Mouse (Mus musculus): ENCODE measurements around the gene Dnajb13. TPM values are rescaled to one million over a fixed set of nuclear protein-coding genes. Genes with fewer than 3 reads are reported as not detected.

Gene Dnajb13
- polyA plus RNA-seq, 1 experiment from 2014 or later, result 7.1 TPM

- H3K36me3 ChIP-seq, result no peaks in the 10 kb centered on the region
- no peaks in the 10 kb centered on the region for H3K9me3 ChIP-seq
- H3K27ac ChIP-seq (replicated peaks), result no peak overlapping the region
- H3K27me3 ChIP-seq, result no peaks in the 10 kb centered on the region
- no peak overlapping the region for H3K4me2 ChIP-seq
- no peak overlapping the region for H3K4me3 ChIP-seq
- H3K4me1 ChIP-seq (replicated peaks), result no peaks in the 10 kb centered on the region
- ATAC-seq (ENCODE audit: low FRiP score, low read depth), result no peak
- WGBS, result 87% methylated on average over 13 of the region's 13 CpGs
- H3K9ac ChIP-seq, result no peak overlapping the region
Measured at GRCm38 (mm10) chr7:100504740-100505487, 9.8 kb downstream of the Dnajb13 start.

GRCm38 (mm10) chr7:100503076-100503475, 11.7 kb downstream of the Dnajb13 start:
- Histone ChIP-seq H3K4me2 (no peak overlapping the region), H3K4me1 (replicated peaks) (no peaks in the 10 kb centered on the region), H3K27me3 (no peaks in the 10 kb centered on the region), H3K4me3 (no peak overlapping the region), H3K27ac (replicated peaks) (no peak overlapping the region), H3K36me3 (no peaks in the 10 kb centered on the region), H3K9ac (no peak overlapping the region), H3K9me3 (no peaks in the 10 kb centered on the region)
- 93% methylated on average over 5 of the region's 5 CpGs for WGBS
- ATAC-seq (ENCODE audit: low FRiP score, low read depth), result no peak

GRCm38 (mm10) chr7:100502374-100502922, 12.3 kb downstream of the Dnajb13 start:
- Histone ChIP-seq H3K36me3 (no peaks in the 10 kb centered on the region), H3K9me3 (no peaks in the 10 kb centered on the region), H3K4me3 (no peak overlapping the region), H3K27me3 (no peaks in the 10 kb centered on the region), H3K27ac (replicated peaks) (no peak overlapping the region), H3K4me1 (replicated peaks) (no peaks in the 10 kb centered on the region), H3K9ac (no peak overlapping the region), H3K4me2 (no peak overlapping the region)
- no peak for ATAC-seq (ENCODE audit: low FRiP score, low read depth)
- 86% methylated on average over 7 of the region's 7 CpGs for WGBS

- 62% methylated on average over 2 of the region's 2 CpGs for WGBS
- Histone ChIP-seq H3K4me1 (replicated peaks) (no peaks in the 10 kb centered on the region), H3K4me2 (no peak overlapping the region), H3K4me3 (no peak overlapping the region), H3K27ac (replicated peaks) (no peak overlapping the region), H3K9me3 (no peaks in the 10 kb centered on the region), H3K9ac (no peak overlapping the region), H3K36me3 (no peaks in the 10 kb centered on the region), H3K27me3 (no peaks in the 10 kb centered on the region)
- ATAC-seq (ENCODE audit: low FRiP score, low read depth), result no peak
Measured at GRCm38 (mm10) chr7:100501844-100502373, 12.9 kb downstream of the Dnajb13 start.

- no peak overlapping the region for H3K27ac ChIP-seq (replicated peaks)
- no peaks in the 10 kb centered on the region for H3K36me3 ChIP-seq
- no peaks in the 10 kb centered on the region for H3K9me3 ChIP-seq
- H3K4me3 ChIP-seq, result no peak overlapping the region
- 70% methylated on average over 6 of the region's 6 CpGs for WGBS
- H3K4me1 ChIP-seq (replicated peaks), result peaks cover 6% of the 10 kb centered on the region
- no peak for ATAC-seq (ENCODE audit: low FRiP score, low read depth)
- H3K4me2 ChIP-seq, result no peak overlapping the region
- H3K27me3 ChIP-seq, result no peaks in the 10 kb centered on the region
- H3K9ac ChIP-seq, result no peak overlapping the region
Measured at GRCm38 (mm10) chr7:100501027-100501843, 13.5 kb downstream of the Dnajb13 start.

- peaks cover 14% of the 10 kb centered on the region for H3K4me1 ChIP-seq (replicated peaks)
- ATAC-seq (ENCODE audit: low FRiP score, low read depth), result no peak
- no peaks in the 10 kb centered on the region for H3K9me3 ChIP-seq
- H3K27ac ChIP-seq (replicated peaks), result no peak overlapping the region
- no peaks in the 10 kb centered on the region for H3K36me3 ChIP-seq
- no peaks in the 10 kb centered on the region for H3K27me3 ChIP-seq
- 62% methylated on average over 16 of the region's 16 CpGs for WGBS
- H3K9ac ChIP-seq, result no peak overlapping the region
- H3K4me3 ChIP-seq, result no peak overlapping the region
- H3K4me2 ChIP-seq, result no peak overlapping the region
Measured at GRCm38 (mm10) chr7:100500276-100500977, 14.3 kb downstream of the Dnajb13 start.

- ATAC-seq (ENCODE audit: low FRiP score, low read depth), result no peak
- Histone ChIP-seq H3K27me3 (no peaks in the 10 kb centered on the region), H3K4me2 (no peak overlapping the region), H3K9ac (no peak overlapping the region), H3K9me3 (no peaks in the 10 kb centered on the region), H3K27ac (replicated peaks) (no peak overlapping the region), H3K4me1 (replicated peaks) (peaks cover 22% of the 10 kb centered on the region), H3K4me3 (no peak overlapping the region), H3K36me3 (no peaks in the 10 kb centered on the region)
Measured at GRCm38 (mm10) chr7:100499465-100499864, 15.3 kb downstream of the Dnajb13 start.

GRCm38 (mm10) chr7:100497982-100498381, 16.8 kb downstream of the Dnajb13 start:
- no peak for ATAC-seq (ENCODE audit: low FRiP score, low read depth)
- Histone ChIP-seq H3K36me3 (no peaks in the 10 kb centered on the region), H3K27ac (replicated peaks) (no peak overlapping the region), H3K4me3 (no peak overlapping the region), H3K9me3 (no peaks in the 10 kb centered on the region), H3K9ac (no peak overlapping the region), H3K4me1 (replicated peaks) (peaks cover 37% of the 10 kb centered on the region), H3K27me3 (no peaks in the 10 kb centered on the region), H3K4me2 (no peak overlapping the region)
- 92% methylated on average over 13 of the region's 13 CpGs for WGBS

- no peaks in the 10 kb centered on the region for H3K27me3 ChIP-seq
- no peak overlapping the region for H3K4me3 ChIP-seq
- no peak overlapping the region for H3K9ac ChIP-seq
- H3K4me2 ChIP-seq, result no peak overlapping the region
- H3K9me3 ChIP-seq, result no peaks in the 10 kb centered on the region
- H3K36me3 ChIP-seq, result no peaks in the 10 kb centered on the region
- ATAC-seq (ENCODE audit: low FRiP score, low read depth), result no peak
- H3K27ac ChIP-seq (replicated peaks), result no peak overlapping the region
- 75% methylated on average over 4 of the region's 4 CpGs for WGBS
- H3K4me1 ChIP-seq (replicated peaks), result peaks cover 42% of the 10 kb centered on the region
Measured at GRCm38 (mm10) chr7:100497402-100497801, 17.4 kb downstream of the Dnajb13 start.

GRCm38 (mm10) chr7:100496791-100497190, 18.0 kb downstream of the Dnajb13 start:
- Histone ChIP-seq H3K9me3 (no peaks in the 10 kb centered on the region), H3K4me2 (no peak overlapping the region), H3K27me3 (no peaks in the 10 kb centered on the region), H3K27ac (replicated peaks) (peak overlapping the region; percentile 79; the same call in 1 of the 2 replicates), H3K4me3 (no peak overlapping the region), H3K9ac (no peak overlapping the region), H3K36me3 (no peaks in the 10 kb centered on the region), H3K4me1 (replicated peaks) (peaks cover 45% of the 10 kb centered on the region)
- WGBS, result 97% methylated on average over 9 of the region's 9 CpGs
- no peak for ATAC-seq (ENCODE audit: low FRiP score, low read depth)

GRCm38 (mm10) chr7:100496371-100496770, 18.4 kb downstream of the Dnajb13 start:
- Histone ChIP-seq H3K27me3 (no peaks in the 10 kb centered on the region), H3K9me3 (no peaks in the 10 kb centered on the region), H3K36me3 (no peaks in the 10 kb centered on the region), H3K27ac (replicated peaks) (peak overlapping the region; percentile 79), H3K4me2 (no peak overlapping the region; the same call in 1 of the 2 replicates), H3K4me3 (no peak overlapping the region), H3K9ac (no peak overlapping the region), H3K4me1 (replicated peaks) (peaks cover 45% of the 10 kb centered on the region)
- 85% methylated on average over 6 of the region's 6 CpGs for WGBS
- ATAC-seq (ENCODE audit: low FRiP score, low read depth), result no peak

All from hindbrain, embryonic 15.5 days (tissue).